Mouse (Mus musculus) cortical plate, adult 2 months (tissue): ENCODE results near the gene Rnf182.

ENCODE experiments used
- CTCF ChIP-seq: fragments of 200-500 bp; IDR thresholded peaks from 2 replicates; pipeline ENCODE4 v1.5.1; 2011; ENCODE audit warnings: mild to moderate bottlenecking, control low read depth, low read length; ENCODE audit not compliant: insufficient read depth; ENCODE audit errors: extremely low read depth
- POLR2A ChIP-seq: fragments of 200-500 bp; IDR thresholded peaks from 2 replicates; pipeline ENCODE4 v1.6.1; 2011; ENCODE audit warnings: mild to moderate bottlenecking, low read length, control low read depth; ENCODE audit not compliant: insufficient read depth; ENCODE audit errors: extremely low read depth

GRCm38 (mm10) chr13:43567141-43567891 is 48.2 kb upstream of the Rnf182 start:
- TF ChIP-seq CTCF (no peak), POLR2A (no peak)
